Mouse (Mus musculus) cerebellum, postnatal 14 days (tissue): Measurements from ENCODE around the gene Tenm3.

ENCODE experiments used
- DNase-seq, 2 experiments: peaks; one replicate each; pipeline ENCODE4 v3.0.0; 2021; ENCODE audit warnings: mixed read lengths in 2 of 2

The Tenm3 gene

DNA sequence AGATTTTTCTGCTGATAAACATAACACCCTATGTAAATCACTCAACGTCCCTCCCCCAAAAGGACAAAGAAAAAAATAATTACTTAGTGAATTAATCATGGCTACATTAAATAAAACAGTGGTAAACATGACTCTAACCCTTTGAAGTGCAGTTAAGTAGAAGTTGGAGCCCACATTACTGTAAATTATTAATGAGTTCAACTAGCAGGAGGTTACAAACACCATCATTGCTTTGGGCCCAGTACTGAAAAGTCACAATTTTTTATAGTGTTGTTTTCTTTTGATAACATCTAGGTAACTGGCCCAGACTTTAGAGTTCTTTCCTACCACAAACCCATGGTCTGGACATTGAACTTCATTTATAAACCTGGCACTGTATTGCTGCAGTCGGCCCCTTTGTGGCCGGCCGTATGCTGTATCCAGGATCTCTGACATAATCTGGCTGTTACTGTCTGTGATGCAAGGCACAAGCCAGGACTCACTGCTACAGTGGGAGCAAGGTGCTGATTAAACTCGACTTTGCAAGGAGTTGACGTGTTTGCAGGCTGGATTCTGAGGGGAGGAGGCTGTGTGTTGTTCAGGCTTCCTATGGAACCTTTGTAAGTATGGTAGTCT is 602.7 kb downstream of the Tenm3 start:
- DNase-seq, result no peak

DNA sequence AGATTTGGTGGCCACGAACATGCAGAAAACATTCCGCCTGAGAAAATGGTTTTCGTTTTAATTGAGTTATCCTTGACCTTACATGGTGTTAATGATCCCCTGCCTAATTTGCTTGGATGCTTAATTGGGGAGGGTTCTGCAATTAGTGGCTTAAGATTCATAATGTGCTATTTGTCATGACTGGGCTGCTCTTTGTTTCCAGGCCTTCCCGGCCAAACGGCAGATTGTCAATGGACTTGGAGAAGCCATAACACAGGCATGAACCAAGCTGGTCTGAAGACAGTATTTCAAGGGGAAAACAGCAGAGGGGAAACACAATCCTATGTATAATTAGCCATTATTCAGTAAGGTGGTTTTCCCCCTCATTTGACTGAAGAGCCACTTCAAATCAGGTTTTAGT is 606.8 kb downstream of the Tenm3 start:
- DNase-seq, result no peak

DNA sequence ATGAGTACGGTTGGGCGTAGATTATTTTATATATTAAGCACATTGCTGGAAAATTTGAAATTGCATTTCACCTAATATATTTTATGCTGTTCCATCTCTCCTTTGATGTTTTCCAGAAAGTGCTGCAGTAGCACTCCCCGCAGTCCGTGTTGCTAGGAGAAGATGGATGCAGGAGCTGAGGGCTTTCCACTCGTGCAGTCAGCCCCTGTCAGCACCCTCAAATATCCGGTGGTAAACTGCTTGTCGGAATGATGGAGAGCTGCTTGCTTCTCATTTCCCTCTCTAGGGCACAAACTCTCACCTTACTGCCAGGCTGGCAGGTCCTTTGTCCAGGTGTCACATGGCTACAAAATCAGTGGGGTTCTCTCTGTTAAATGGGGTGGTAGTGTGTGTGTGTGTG is 610.8 kb downstream of the Tenm3 start:
- no peak for DNase-seq

DNA sequence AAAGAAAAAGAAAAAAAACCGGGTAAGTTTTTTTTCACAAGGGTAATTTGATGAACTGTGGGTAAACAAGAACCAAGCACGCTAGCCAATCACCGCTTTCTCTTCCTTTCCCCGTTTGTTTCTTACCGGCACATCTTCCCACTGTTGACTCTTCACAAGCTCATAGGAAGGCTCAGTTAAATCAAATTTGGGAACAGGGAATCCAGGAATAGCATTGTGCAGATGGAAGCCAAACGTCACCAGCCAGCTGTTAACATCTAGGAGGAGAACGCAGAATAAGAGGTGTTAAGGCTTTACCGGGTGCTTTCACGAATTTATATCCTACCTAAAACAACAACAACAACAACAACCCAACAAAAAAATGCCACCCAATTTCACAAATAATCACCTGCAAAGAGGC is 611.9 kb downstream of the Tenm3 start:
- no peak for DNase-seq

DNA sequence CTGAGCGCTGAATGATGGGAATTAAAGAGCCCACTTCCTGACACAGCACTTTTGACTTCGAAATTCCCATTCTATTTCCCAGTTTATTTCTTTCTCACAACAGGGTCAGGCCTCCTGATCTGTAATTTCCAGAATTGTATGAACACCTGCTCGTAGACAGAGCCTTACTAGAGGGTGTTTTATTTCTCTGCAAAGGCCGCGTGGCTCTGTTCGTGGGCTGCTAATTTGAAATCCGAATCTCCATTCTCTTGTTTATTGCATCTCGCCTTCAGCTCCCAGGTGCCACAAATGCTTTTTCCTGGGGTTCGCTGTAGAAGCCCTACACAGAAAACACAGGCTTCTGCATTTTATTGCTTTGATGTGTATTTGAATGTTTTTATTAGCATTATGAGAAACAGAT is 612.4 kb downstream of the Tenm3 start:
- no peak for DNase-seq

DNA sequence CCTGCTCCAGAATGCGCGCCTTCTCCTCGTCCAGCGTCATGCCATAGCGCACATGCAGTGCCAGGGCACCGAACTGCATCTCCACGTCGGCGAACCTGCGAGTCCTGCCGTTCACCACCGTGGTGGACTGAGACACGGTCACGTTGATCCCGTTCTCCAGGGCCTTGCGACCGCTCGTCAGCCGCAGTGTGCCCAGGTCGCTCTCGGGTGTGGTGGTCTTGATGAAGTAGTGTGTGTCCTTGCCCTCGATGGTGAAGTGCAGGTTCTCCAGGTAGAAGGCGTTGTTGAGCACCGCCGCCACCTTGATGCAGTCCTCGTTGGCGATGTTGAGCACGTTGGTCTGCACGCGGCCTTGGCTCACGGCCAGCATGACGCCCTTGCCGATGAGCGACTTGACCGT is 615.1 kb downstream of the Tenm3 start:
- no peak for DNase-seq

DNA sequence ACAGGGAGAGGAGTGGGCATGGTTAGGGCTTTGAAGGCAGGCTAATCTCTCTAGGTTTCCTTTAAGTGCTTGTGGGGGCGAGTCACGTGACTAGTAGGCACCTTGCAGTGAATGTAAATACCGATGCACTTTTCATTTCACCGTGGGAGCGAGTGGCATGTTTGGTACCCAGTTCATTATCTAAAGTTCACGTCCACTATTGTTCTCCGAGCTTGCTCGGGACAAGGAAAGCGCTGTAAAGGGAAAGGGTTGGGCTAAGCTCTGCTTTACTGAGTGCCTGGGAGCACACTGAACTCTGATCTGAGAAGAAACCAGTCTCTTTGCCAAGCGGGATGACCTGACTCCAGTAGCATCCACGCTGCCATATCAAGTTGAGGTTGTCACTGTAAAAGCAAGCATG is 619.0 kb downstream of the Tenm3 start:
- no peak for DNase-seq

DNA sequence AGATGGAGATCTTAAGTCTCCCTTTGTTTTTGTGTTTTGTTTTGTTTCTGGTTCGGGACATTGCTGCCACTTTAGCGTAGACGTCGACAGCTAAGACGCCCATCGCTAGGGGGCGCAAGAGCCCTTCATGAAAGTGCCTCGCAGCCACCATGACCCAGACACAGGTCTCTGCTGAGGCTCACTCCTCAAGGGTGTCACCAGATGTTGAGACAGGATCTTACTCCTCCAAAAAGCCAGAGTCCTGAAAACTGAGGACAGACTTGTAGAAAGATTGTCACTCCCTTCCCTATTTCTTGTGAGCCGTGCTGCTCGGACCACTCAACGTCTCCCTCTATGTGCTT is 621.4 kb downstream of the Tenm3 start:
- DNase-seq, result peak; percentile 94 to 96

DNA sequence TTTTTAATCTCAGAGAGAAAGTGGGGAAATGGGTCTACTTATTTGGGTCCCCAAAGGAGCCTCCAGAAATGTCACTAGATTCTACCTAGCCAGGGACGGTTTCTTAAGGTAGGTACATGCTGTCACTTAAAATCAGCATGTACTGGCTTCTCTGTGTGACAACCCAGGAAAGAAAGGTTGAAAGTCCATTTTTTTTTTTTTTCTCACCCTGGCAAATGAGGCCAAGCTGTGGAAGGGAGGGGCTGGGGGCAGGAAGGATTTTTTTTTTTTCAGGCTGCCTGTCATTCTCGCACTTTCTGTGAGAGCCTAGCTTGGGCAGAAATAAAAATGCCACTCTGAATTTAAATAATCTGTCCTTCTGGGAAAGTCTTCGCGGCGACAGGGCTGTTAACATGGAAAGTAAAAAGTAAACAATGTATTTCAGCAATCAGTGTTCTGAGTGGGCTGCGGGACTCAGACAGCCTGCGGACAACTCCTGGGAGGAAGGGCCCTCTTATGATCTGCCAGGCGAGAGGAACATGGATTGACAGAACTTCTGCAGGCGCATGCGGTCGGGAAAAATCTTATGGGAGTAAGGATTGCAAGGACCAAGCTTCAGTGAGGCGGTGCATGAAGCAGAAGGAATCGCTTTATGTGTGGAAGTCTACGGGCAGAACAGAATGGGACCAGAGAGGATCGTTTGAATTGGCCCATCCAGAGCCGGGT is 621.9 kb downstream of the Tenm3 start:
- peak in 1 of 2 experiments; percentile 26 for DNase-seq

DNA sequence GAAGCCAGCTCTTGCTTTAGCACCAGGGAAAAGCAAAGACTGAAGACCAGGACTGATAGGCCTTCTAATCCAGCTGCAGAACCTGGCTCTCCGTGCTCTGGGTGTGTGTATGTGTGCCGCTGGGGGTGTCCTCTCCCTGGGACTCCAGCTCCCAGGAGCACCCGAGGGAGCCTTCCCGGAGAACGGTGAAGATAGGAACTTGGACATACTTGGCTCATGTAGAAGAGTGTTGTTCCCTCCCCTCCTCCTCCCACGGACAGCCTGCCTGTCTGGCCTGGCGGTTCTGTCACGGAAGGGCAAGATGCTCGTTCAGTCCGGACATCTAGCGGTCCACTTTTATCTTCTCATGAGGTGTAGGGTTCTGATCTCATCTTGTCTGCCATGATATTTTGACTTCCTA is 622.4 kb downstream of the Tenm3 start:
- no peak for DNase-seq

DNA sequence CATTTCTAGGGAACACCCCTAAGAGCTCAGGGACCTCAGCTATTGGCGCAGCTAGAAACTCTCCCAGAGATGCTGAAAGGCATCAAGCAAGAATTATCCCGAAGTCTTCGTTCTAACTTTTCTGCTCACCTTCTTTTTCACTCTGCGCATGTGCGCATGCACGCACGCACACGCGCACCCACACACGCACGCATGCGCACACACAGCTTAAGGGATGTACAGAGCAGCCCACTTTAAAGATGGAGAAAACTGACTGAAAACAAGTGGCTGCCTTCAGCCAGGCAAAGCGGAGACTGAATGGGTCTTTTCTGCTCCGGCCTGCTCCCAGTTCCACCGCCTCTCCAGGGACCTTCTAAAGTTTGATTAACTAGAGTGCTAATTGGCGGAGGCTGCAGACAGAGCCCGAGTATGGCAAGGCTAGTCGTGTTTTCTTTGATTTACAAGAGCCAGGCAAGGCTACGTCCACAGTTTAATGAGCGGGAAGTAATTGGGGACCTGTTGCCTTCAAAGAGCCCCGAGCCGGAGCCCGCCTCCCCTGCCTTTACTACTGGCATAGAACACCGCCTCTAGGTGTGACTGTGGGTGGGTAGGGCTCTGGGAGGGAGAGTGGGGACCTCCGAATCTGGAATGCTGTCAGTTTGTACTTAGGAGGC is 623.1 kb downstream of the Tenm3 start:
- DNase-seq, result no peak

DNA sequence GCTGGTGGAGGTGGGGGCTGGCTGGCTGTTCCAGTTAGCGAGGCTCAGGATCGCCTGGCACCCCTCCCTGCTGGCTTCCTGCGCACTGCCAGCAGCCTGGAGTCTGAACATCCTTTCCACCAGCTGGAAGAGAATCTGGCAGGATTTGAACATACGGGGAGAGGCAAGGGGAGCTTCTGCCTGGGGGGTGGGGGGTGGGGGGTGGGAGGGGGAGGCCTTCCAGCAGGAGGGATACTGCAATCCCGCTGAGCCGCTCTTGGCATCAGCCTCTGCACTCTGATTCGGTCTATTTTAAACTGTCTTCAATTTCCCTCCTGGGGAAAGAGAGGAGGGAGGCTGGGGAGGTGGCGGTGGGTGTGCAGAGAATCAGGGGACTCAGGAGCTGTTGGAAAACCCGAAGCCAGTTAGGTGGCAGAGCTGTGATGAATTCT is 628.7 kb downstream of the Tenm3 start:
- peak; percentile 69 for DNase-seq

DNA sequence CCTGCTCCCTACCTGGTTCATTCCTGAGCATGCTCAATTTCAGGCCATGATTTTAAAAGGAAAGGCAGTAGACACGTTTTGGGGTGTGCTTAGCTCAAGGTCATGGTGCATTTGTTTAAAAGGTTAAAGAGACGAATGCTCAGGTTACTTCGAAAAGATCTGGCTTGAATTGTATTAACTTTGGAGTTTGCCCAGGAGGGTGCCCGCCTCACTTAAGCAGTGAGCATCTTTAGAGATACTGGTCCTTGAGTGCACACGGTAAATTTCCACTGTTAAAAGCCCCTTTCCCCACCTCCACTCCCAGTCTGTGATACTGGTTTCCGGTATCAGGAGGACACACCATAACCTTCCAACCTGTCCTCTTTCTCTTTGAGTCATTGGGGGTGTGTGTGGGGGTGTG is 629.4 kb downstream of the Tenm3 start:
- no peak for DNase-seq

DNA sequence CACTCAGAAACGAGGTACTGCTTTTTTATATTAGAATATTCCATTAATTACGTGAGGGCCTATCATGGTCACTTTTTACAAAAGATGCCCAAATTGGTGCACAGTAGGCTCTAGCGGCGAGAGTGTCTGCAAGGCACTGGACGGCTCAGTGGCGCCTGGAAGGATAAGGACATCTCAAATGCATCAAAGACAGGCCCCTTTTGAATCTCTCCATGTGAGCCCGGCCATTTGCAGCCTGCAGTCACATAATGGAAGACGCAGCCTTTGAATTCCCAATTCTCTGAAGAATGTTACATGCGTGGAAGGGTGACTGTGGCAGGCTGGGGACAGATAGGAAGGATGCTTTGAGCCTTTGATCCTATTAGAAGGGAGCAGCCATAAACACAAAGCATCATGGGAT is 631.8 kb downstream of the Tenm3 start:
- no peak for DNase-seq

DNA sequence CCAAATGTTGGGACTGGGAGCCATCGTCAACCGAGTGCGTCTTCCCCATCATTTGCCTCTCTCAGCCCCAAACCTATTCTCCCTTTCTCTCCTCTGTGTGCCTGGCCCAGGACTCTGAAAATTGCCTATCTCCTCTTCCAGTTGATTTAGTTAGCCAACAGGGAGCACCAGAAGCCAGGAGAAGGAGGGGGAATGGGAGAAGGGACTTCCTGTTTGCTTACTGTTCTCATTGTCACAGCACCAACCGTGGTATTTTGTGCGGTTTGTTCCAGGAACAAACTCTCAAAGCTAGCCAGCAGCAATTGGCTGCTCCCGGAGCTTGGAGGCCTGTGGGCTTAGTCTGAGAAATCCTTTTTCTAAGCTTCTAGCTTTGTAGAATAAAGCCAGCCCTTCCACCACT is 636.2 kb downstream of the Tenm3 start:
- DNase-seq, result no peak

DNA sequence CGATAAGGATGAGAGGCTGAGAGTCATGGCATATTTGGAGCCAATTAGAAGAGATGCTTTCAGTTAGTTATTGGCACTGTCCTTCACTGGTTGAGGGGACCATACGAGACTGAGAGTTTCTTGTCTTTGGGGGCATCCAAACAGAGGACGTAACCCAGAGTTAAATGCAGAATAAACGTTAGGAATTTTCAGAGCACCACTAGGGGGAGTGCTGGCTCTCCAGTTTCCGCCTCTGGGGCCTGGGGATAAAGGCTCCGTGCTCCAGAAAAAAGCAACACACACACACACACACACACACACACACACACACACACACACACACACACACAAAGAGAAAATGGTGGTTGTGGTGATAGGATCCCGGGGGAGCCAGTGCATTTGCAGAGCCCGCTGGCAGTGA is 636.8 kb downstream of the Tenm3 start:
- DNase-seq, result peak in 1 of 2 experiments; percentile 44

DNA sequence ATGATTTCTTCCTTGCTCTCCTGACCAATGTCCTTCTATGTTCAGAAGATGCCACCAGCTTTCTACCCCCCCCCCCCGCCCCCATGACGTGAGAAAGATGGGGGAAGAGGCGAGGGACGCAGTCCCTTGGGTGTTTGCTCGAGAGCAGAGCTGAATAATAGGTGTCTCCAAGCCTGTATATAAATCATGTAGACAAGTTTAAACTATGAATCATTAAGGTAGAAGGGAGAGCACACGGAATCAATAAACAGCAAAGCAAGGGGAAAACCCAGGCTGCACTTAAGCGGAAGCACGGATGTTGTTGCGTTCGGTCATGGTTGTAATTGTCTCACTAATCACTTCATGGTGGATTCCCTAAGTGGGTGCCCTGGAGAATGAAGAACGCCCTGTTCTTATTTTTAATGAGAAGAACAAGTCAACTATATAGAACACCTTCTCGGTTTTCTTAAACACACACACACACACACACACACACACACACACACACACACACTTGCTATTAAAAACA is 638.9 kb downstream of the Tenm3 start:
- DNase-seq, result no peak

DNA sequence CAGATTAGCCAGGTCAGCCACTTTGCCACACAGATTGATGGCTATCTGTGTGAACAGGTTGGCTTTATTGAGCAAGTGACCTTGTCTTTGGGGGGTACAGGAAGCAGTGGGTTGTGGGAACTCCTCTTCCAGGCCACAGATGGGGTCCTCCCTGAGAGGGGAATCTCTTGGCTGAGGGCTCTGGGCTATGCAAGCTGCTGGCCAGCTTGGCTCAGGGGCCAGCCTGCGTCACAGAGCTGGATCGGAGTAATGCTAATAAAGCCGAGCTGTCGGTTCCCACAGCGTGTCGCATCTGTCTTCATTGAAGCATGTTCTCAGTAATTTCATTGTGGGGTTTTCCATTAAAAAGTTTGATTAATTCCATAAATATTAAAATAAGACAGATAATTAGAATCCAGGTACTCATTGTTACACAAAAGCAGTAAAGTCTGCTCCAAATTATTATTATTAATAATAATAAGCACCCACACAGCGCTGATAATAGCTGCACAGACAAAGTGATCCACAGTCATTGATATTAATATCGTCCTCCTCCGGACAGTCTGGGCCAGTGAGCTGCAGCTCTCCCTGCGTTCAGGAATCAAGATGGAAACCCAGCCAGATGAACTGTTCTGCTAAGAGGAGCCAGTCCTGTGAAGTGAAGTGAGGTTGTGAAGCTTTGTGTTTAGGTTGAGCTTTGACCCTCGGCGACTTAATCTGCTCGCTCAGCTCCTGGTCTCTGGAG is 639.5 kb downstream of the Tenm3 start:
- peak; percentile 81 to 83 for DNase-seq

DNA sequence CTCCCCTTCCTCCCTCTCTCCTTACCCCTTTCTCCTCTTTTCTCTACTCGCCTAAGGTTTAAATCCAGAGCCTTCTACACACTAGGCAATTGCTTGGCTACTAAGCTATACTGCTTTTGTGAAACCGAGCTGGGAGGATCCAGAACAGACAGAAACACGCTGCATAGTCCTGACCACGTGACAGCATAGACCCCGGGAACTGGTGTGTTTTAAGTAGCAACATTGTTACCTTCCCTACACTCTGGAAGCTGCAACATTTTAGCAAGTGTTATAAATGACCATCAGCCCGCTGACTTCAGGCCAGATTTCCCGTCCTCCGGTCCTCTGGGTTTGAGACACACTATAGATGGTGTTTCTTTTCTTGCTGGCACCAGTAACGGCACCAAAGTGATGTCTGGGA is 640.1 kb downstream of the Tenm3 start:
- DNase-seq, result no peak

DNA sequence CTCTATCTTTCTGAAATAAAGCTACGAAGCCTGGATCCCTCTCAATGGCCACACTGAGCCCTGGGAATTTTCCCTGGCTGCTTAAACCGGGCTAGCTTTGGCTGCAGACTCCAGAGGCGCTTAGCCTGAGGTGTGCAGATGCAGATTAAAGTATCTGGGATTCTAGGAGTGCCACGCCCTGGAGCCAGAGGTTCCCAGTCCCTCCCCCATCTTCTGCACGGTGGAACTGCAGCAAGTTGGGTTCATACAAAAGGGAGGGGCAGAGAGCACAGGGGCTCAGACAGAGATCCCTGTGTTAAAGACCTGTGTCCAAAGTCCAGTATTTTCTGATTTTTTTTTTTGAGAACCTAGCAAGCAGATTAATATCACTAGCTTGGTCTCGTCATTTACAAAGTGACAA is 640.6 kb downstream of the Tenm3 start:
- DNase-seq, result no peak

DNA sequence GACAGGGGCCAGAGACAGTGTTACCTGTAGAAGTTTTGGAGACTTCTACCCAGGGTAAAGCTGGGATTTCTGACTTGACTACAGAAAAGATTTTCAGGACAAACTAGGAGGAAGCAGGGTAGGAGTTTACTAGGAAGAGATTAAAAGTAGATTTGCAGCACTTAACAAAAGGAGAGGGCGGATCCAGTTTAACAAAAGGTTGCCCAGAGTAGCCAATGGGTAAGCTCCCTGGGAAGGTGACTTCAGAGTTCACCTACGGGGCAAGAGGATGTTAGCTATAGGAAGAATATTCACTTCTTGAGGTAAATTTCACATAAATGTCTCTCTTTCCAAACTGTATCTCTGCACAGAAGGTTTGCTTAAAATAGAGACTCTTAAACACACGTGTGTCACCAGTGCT is 641.1 kb downstream of the Tenm3 start:
- DNase-seq, result no peak

DNA sequence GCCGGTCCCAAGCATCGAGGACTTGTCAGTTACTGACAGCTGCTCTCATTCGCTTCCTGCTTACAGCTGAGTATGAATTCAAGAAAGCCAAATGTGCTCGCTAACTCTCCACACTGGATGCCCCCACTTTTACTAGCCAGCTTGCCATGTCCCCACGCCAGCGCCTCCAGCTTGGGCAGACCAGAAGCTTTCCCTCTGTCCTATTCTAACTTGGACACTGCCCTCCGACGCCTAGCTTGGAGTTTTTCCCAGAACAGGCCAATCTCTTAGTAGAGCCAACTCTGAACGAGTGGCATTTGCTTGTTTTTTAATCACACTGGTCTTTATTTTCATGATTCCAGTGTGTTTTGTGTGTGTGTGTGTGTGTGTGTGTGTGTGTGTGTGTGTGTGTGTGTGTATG is 644.6 kb downstream of the Tenm3 start:
- peak in 1 of 2 experiments; percentile 22 for DNase-seq

DNA sequence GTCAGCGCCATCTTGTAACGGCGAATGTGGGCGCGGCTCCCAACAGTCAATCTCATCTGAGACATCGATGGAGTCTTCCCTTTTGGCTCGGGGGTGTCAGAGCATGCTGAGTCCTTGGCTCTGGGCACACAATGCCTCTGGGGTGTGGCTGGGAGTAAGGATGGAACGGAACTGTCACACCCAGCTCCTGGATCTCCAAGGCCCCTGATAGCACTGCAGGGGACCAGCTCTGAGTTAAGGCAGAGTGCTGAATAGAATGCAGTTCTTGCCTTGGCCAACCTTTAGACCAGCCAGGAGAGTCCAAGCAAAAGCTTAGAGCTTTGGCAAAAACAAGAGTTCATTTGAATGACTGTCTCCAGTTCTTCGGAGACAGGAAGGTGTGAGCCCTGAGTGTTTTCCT is 647.8 kb downstream of the Tenm3 start:
- DNase-seq, result no peak

DNA sequence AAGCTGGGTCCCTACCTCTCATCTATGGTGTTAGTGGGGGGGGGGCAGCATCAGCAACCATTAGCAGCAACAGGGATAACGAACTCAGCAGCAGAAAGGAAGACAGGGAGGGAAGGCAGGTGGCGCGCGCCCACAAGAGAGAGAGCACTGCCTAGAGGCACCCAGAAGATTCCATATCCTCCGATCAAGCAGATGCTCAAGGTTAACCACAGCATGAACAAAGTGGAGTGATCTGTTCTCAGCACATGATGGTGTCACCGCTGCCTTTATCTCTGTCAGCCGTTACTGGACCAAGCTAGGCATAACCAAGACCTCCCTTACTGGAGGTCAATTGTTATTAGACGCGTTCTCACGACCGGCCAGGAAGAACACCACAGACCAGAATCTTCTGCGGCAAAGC is 655.2 kb downstream of the Tenm3 start:
- DNase-seq, result no peak
